Mouse (Mus musculus) spleen, embryonic (tissue): ENCODE measurements around the gene Il27.
"Not testable (repeated sequence)": the region's sequence is repeated elsewhere in the genome, so short reads cannot be mapped to it uniquely, and the experiment has no call there.

ENCODE experiments used
- CTCF ChIA-PET: fragments of 350-600 bp; sonication (Branson Sonifier 250); formaldehyde crosslinking; loops from one replicate; lab custom pipeline; 2022; lab: Charles Lee

The Il27 gene

DNA sequence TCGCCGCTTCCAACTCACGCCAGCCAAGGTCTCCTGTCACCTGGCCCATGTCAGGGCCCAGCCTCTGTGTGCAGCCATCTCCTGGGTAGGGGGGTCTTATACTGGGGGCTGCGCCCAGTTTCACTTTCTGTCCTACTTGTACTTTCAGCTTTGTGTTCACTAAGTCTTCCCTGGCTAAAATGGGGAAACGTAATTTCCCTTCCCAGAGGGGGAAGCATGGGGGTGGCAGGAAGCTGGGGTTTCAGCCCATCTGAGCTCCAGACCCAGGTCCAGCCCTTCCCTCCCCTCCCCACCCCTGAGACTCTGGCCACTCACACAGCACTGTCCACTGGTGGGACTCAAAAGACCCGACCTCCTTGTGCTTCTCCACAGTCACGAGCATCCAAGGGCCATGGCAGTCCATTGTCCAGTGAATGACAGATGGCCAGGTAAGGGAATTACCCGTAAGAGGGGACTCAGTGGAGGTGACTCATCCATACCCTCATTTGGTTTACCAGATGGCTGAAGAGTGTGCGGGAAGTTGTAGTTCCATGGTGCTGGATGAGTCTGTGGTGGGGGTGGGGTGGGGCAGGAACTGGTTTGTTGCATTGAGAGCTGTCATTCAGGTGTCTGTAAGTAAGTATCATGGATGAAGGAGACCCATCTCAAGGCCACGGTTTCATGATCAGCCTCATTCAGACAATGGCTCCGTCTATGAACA is at the start of gene Il27:
Il27 (minus strand) TSS at position 80 of the 700 bp plus-strand sequence.
- CTCF ChIA-PET = no interaction called here

DNA sequence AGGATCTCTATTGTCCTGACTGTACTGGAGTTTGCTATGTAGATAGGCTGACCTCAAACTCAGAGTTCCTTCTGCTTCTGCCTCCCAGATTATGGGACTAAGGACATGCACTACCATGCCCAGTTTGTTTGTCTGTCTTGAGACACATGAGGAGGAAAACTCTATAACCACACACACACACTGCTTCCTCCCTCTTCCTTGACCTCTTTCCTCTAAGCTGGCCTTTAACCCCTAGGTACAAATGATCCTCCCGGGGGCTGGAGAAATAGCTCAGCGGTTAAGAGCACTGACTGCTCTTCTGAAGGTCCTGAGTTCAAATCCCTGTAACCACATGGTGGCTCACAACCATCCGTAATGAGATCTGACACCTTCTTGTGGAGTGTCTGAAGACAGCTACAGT is 49.6 kb upstream of the Il27 start:
- CTCF ChIA-PET = interaction anchor here (1.0 kb wide), 1 partner anchor 52 kb away, joined by 3 read pairs; no protein-coding TSS in a partner anchor

DNA sequence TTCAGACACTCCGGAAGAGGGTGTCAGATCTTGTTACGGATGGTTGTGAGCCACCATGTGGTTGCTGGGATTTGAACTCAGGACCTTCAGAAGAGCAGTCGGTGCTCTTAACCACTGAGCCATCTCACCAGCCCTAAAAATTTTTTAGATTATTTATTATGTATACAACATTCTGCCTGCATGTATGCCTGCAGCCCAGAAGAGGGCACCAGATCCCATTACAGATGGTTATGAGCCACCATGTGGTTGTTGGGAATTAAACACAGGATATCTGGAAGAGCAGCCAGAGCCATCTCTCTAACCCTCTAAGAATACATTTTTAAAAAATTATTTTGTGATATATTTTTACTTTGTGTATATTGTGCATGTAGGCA is 48.5 kb upstream of the Il27 start:
- CTCF ChIA-PET = not testable (repeated sequence)

DNA sequence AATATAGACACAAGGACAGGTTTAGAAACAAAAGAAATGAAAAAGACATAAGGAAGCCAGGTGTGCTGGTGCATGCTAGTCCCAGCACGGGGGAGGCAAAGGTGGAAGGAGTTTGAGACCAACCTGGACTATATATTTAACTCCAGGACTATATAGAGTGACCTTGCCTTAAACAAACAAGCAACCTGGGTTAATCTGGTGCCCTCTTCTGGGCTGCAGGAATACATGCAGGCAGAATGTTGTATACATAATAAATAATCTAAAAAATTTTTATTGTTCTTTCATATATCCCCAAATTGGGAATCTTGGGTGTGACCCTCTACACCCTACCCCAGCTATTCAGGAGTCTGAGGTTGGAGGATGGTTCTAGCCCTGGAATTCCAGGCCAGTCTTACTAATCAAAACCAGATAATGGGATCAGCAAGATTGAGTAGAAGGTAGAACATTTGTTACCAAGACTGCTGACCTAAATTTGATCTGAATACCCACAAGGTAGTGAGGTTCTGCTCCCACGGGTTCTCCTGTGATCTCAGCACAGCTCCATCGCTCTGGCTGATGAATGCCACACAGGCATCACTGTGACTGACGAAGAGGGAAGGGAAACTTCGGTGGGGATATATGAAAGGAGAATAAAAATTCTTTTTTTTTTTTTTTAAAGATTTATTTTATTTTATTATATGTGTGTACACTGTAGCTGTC is 48.0 kb upstream of the Il27 start:
- CTCF ChIA-PET = interaction anchor here (0.7 kb wide), 1 partner anchor 9 kb away, joined by 5 read pairs; no protein-coding TSS in a partner anchor

DNA sequence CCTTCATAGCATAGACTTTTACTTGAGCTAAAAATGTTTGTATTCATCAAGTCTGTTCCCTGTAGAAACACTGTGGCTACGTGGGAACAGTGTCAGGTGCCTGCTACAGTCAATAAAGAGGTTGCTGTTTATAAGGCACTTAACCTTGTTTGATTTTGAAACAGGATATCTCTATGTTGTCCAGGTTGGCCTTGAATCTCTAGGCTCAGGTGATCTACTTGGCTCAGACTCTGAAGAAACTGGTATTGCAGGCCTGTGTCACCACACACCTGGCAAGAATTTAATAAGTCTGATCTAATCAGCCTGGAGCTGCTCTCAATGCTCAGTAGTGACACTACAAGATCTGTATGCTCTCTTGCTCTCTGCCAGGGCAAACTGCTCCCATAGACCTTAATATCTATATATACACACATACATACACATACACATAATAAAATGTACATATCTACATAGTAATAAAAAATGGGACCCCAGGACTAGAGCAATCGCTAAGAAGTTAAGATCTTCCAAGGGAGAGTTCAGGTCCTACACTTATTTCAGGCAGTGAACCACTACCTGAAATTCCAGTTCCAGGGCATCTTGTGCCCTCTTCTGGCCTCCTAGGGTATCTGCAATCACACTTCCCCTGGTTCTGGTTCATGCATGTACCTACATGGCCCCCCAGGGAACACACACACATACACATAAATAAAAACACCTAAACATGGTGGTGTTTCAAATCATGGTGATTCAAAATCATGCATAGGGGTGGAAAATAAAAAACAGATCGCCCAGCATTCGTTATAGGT is 42.2 kb upstream of the Il27 start:
- CTCF ChIA-PET = no interaction called here

- CTCF ChIA-PET = no interaction called here
Observed at GRCm38 (mm10) chr7:126635375-126635774, 40.6 kb upstream of the Il27 start.

DNA sequence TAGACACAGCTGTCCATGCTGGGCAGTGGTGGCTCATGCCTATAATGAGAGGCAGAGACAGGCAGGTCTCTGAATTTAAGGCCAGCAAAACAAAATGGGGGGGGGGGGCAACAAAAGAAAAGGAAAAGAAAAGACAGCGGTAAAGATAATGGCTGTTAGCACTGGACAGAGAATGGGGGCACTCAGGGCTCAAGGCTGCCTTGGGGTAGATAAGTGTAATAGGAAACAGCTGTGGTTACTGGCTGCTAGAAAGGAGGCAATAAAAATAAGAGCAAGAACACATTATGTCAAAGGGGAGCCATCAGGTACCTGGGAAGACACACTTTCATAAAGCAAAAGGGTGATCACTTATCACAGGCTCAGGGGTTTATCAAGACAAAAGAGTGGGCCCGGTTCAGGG is 37.7 kb upstream of the Il27 start:
- CTCF ChIA-PET = interaction anchor here (0.5 to 0.6 kb wide), 2 partner anchors 23 to 195 kb away, joined by 3 read pairs; no protein-coding TSS in a partner anchor

GRCm38 (mm10) chr7:126630824-126631518 is 36.2 kb upstream of the Il27 start, which contains the start of gene Nupr1:
Gene Nupr1 (minus strand): TSS chr7:126630861.
- CTCF ChIA-PET = no interaction called here

DNA sequence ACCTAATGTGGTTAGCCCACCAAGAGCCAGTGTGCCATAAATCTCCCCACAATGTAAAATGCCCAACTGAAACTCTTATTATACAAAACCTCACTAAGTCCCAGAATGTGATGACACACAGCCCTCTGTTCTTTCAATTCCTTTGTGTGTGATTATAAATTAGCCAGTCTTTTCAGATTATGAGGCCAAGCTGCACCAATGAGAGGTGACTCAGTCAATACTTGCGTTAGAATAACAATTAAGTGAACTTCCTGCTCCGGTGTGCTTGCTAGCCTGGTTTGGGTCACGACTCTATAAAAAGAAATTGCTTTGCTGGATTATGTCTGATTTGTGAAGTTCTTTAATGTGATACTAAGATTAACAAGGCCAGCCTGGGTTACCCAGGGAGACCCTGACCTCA is 35.2 kb upstream of the Il27 start:
- CTCF ChIA-PET = no interaction called here

DNA sequence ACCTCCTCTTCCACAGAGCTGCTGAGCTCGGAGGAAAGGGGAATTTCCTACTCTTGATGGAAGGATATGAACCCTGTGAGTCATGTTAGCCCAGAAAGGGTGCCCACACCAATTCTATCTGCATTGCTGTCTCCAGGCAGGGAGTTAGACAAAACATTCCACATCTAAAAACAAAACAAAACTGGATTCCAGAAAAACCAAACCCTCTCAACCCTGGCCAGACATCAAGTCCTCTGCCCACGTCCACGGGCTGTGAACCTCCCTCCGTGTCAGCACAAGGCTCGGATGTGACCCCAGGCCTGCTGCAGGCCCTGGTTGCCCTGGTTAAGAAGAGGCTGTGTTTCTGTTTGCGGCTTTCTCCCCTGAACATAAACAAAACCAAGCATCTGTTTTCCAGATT is 33.4 kb upstream of the Il27 start:
- CTCF ChIA-PET = no interaction called here

- CTCF ChIA-PET = interaction anchor here (0.7 kb wide), 1 partner anchor 130 kb away, joined by 5 read pairs; no protein-coding TSS in a partner anchor
Observed at GRCm38 (mm10) chr7:126625807-126626600, 31.3 kb upstream of the Il27 start.

GRCm38 (mm10) chr7:126625369-126625768 is 30.6 kb upstream of the Il27 start:
- CTCF ChIA-PET = interaction anchor here (0.7 kb wide), 1 partner anchor 131 kb away, joined by 5 read pairs; no protein-coding TSS in a partner anchor

DNA sequence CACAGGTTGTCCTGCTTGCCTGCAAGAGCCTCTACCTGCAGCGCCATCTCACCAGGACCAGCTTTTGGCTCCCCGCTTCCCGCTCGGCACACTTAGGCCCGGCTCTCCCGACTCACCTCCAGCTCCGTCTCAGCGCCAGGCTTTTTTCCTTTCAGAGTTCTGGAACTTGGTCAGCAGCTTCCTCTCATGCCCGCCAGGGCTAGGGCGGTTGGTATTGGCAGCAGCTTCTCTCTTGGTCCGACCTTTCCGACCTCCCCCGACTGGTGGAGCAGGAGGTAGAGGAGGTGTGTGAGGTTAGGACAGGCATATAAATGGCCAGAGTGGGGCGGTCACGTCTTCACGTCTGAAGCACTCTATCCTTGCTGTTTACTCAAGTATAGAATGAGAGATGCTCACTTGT is 30.0 kb upstream of the Il27 start:
- CTCF ChIA-PET = interaction anchor here (0.5 kb wide), 1 partner anchor 647 kb away, joined by 4 read pairs; no protein-coding TSS in a partner anchor

- CTCF ChIA-PET = interaction anchor here (0.6 kb wide), 1 partner anchor 32 kb away, joined by 4 read pairs; no protein-coding TSS in a partner anchor
Observed at GRCm38 (mm10) chr7:126623381-126623780, 28.6 kb upstream of the Il27 start.

GRCm38 (mm10) chr7:126621452-126622359 is 27.0 kb upstream of the Il27 start:
- CTCF ChIA-PET = no interaction called here

DNA sequence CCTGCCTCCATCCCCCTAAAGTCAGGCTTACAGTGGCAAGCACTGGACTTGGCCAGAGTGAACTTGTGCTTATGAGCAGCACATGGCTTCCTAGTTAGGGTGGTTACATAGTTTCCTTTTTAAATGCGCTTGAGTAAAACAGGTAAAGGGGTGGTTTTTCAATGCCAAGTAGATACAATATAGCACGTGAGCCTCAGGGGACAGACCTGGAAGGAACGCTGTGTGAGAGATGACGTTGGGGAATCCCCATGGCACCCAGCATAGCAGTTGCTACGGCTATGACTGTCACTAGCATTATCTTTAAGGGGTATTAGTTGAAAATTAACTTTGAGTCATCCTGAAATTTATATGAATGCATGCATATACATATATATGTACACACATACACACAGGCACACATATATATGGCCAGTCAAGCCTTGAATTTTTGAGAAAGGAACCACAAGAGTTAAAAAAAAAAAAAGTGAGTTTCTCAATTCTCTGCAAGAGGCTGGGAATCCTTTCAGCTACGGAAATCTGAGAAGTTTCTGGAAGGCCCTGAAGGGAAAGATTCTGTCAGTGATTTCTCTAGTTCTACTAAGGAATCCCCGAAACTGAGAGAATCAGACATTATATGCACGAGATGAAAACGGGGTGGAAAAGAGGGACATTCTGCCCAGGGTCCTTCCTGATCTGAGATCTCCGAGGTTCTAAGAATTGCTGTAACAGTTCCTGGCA is 25.0 kb upstream of the Il27 start:
- CTCF ChIA-PET = no interaction called here

DNA sequence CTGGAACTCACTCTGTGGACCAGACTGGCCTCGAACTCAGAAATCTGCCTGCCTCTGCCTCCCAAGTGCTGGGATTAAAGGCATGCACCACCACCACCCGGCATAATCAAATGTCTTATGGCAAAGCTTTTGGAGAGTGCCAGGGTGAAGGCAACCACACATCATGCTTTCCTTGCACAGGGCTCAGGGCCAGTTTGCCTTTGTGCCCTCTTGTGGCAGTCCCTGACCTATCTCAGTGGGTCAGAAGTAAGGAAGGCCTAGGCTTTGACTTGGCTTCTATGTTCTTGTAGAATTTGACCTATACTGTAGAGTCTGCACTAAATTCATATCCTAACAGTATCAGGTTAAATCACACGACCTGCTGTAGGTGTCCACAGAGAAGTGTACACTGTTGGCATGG is 22.0 kb upstream of the Il27 start:
- CTCF ChIA-PET = no interaction called here

- CTCF ChIA-PET = no interaction called here
Observed at GRCm38 (mm10) chr7:126612736-126613135, 18.0 kb upstream of the Il27 start.

DNA sequence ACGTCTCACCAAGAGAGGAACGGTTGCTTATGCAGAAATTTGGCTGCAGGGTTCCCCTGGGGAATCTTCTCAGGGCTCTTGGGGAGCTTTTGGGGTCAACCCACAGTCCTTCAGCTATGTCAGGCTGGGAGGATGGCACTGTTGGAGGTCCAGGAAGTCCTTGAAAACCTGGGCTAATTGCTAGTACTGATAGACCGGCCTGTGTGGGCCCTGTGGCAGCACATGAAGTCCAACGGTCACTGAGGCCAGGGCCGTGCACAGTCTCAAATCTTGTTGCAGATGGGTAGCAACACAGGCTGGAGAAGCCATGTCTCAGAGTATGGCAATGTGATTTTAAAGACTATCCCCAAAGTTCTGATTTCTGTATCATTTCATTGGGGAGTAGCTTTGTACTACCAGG is 13.1 kb upstream of the Il27 start:
- CTCF ChIA-PET = interaction anchor here (0.6 kb wide), 1 partner anchor 106 kb away, joined by 3 read pairs; no protein-coding TSS in a partner anchor
